ENCODE assay signal across 19 mouse cellular contexts in the genomic region with DNA sequence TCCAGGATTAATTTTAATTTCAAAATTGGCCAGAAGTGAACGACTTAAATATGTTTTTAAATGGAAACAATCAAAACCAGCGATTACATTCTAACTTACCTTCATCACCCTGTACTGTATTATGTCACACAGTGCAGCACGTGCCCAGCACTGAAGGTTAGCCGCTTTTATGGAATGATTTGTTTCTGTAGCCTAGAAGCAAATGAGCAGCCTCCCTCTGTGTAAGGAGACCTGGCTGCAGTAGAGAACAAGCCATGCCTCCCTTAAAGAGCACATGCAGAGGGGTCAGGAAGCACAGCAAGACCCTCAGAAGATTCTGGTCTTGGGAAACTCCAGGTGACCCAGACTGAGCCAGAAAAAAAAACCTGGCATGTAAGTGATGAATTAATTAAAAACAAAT.
A peak's percentile ranks its signal among the peaks of the same experiment; 100 is the strongest.
DNase-seq lines count a peak whose midpoint lies in the region; ATAC-seq and TF ChIP-seq lines count a peak whose summit lies in the region.
"Had no signal": no experiment of that assay in that cellular context is flagged by ENCODE, and none has a peak within 500 bp of the region (broad histone marks: within the 10 kb centered on the region; RNA-seq: fewer than 3 reads in every experiment).

No protein-coding gene starts in this region.

- peak; percentile 30; the same call in 1 of the 2 replicates for ATAC-seq in forebrain, embryonic 13.5 days
- ATAC-seq in forebrain, embryonic 12.5 days (ENCODE audit: low FRiP score), result no peak
- peak; percentile 42; the same call in 1 of the 2 replicates for ATAC-seq in hindbrain, embryonic 15.5 days (ENCODE audit: low FRiP score, low read depth)
- ATAC-seq in hindbrain, postnatal 0 days, result no peak
- 0 out of 2 replicates have a peak, but pooled peaks have one; percentile 63 for ATAC-seq in limb, embryonic 12.5 days (ENCODE audit: insufficient number of reproducible peaks, insufficient read depth, low FRiP score, low TSS enrichment, low read depth)
- peak; percentile 44; the same call in 1 of the 2 replicates for ATAC-seq in limb, embryonic 13.5 days (ENCODE audit: low FRiP score, low read depth)
- ATAC-seq: forebrain, embryonic 15.5 days; forebrain, postnatal 0 days had no signal

- no peak overlapping the region for H3K4me2 ChIP-seq in forebrain, embryonic 13.5 days
- no peak overlapping the region for H3K4me2 ChIP-seq in forebrain, embryonic 12.5 days
- no peak overlapping the region for H3K4me2 ChIP-seq in hindbrain, embryonic 15.5 days
- no peak overlapping the region for H3K4me2 ChIP-seq in hindbrain, postnatal 0 days (ENCODE audit: low read depth, low read length)
- H3K4me2 ChIP-seq in limb, embryonic 12.5 days, result no peak overlapping the region
- no peak overlapping the region for H3K4me2 ChIP-seq in limb, embryonic 13.5 days (replicated peaks)
- H3K4me2 ChIP-seq: embryonic facial prominence, embryonic 12.5 days; forebrain, embryonic 15.5 days had no signal

- WGBS in forebrain, embryonic 13.5 days, result 88% methylated on average over 4 of the region's 4 CpGs
- WGBS in forebrain, embryonic 12.5 days, result 85% methylated on average over 4 of the region's 4 CpGs
- WGBS in hindbrain, embryonic 15.5 days, result 67% methylated on average over 4 of the region's 4 CpGs
- 80% methylated on average over 4 of the region's 4 CpGs for WGBS in hindbrain, postnatal 0 days
- 37% methylated on average over 4 of the region's 4 CpGs for WGBS in limb, embryonic 12.5 days
- 34% methylated on average over 4 of the region's 4 CpGs for WGBS in limb, embryonic 13.5 days

- DNase-seq in hindbrain, postnatal 0 days (ENCODE audit: low spot score), result no peak
- DNase-seq in gastrocnemius, postnatal 36 days, result no peak
- DNase-seq: adrenal gland, adult 2 months; adrenal gland, postnatal 10 days; adrenal gland, postnatal 25 days; cerebellum, adult 11-12 months; cerebellum, adult 2 months; cerebellum, adult 9-10 months; cerebellum, postnatal 10 days; cerebellum, postnatal 25 days; forebrain, postnatal 0 days had no signal

- H3K4me1 ChIP-seq in forebrain, embryonic 13.5 days, result 0 out of 2 replicates have a peak, but pooled peaks cover 6% of the 10 kb centered on the region
- no peaks in the 10 kb centered on the region for H3K4me1 ChIP-seq in forebrain, embryonic 12.5 days
- H3K4me1 ChIP-seq in hindbrain, embryonic 15.5 days (replicated peaks), result 0 out of 2 replicates have a peak, but pooled peaks cover 5% of the 10 kb centered on the region
- H3K4me1 ChIP-seq in hindbrain, postnatal 0 days (ENCODE audit: insufficient read depth, low read length), result no peaks in the 10 kb centered on the region
- H3K4me1 ChIP-seq in limb, embryonic 12.5 days (replicated peaks), result peaks cover 28% of the 10 kb centered on the region
- peaks cover 31% of the 10 kb centered on the region for H3K4me1 ChIP-seq in limb, embryonic 13.5 days
- H3K4me1 ChIP-seq: embryonic facial prominence, embryonic 10.5 days; embryonic facial prominence, embryonic 12.5 days had no signal

- intact Hi-C loops in gastrocnemius, postnatal 36 days (cut with DNase I), result no loop called here

- no peaks in the 10 kb centered on the region for H3K27me3 ChIP-seq in forebrain, embryonic 13.5 days
- no peaks in the 10 kb centered on the region for H3K27me3 ChIP-seq in forebrain, embryonic 12.5 days
- H3K27me3 ChIP-seq in hindbrain, embryonic 15.5 days, result no peaks in the 10 kb centered on the region
- H3K27me3 ChIP-seq in hindbrain, postnatal 0 days (ENCODE audit: insufficient read depth, low read length), result no peaks in the 10 kb centered on the region
- no peaks in the 10 kb centered on the region for H3K27me3 ChIP-seq in limb, embryonic 12.5 days
- no peaks in the 10 kb centered on the region for H3K27me3 ChIP-seq in limb, embryonic 13.5 days
- H3K27me3 ChIP-seq: embryonic facial prominence, embryonic 12.5 days; forebrain, embryonic 15.5 days had no signal

- no peak overlapping the region for H3K9ac ChIP-seq in forebrain, embryonic 13.5 days
- H3K9ac ChIP-seq in forebrain, embryonic 12.5 days, result no peak overlapping the region
- no peak overlapping the region for H3K9ac ChIP-seq in hindbrain, embryonic 15.5 days
- no peak overlapping the region for H3K9ac ChIP-seq in hindbrain, postnatal 0 days (replicated peaks; ENCODE audit: low read length)
- H3K9ac ChIP-seq in limb, embryonic 12.5 days (replicated peaks), result no peak overlapping the region
- H3K9ac ChIP-seq in limb, embryonic 13.5 days, result no peak overlapping the region
- H3K9ac ChIP-seq: embryonic facial prominence, embryonic 12.5 days; forebrain, embryonic 15.5 days; forebrain, postnatal 0 days had no signal

- no peak for TF ChIP-seq CTCF in hindbrain, postnatal 0 days (IDR thresholded peaks at IDR 0.05; ENCODE audit: low read depth)

- no peaks in the 10 kb centered on the region for H3K9me3 ChIP-seq in forebrain, embryonic 13.5 days (replicated peaks)
- H3K9me3 ChIP-seq in forebrain, embryonic 12.5 days, result no peaks in the 10 kb centered on the region
- H3K9me3 ChIP-seq in hindbrain, embryonic 15.5 days, result no peaks in the 10 kb centered on the region
- H3K9me3 ChIP-seq in hindbrain, postnatal 0 days (ENCODE audit: low read length), result no peaks in the 10 kb centered on the region
- H3K9me3 ChIP-seq in limb, embryonic 12.5 days, result peaks cover 3% of the 10 kb centered on the region; the same call in 1 of the 2 replicates
- peaks cover 4% of the 10 kb centered on the region for H3K9me3 ChIP-seq in limb, embryonic 13.5 days
- H3K9me3 ChIP-seq: embryonic facial prominence, embryonic 10.5 days; embryonic facial prominence, embryonic 12.5 days; forebrain, embryonic 15.5 days had no signal

- H3K27ac ChIP-seq in forebrain, embryonic 13.5 days, result no peak overlapping the region
- H3K27ac ChIP-seq in forebrain, embryonic 12.5 days, result no peak overlapping the region
- H3K27ac ChIP-seq in hindbrain, embryonic 15.5 days (replicated peaks), result no peak overlapping the region
- no peak overlapping the region for H3K27ac ChIP-seq in hindbrain, postnatal 0 days
- H3K27ac ChIP-seq in limb, embryonic 12.5 days, result peak overlapping the region; percentile 51; the same call in 1 of the 2 replicates
- H3K27ac ChIP-seq in limb, embryonic 13.5 days, result no peak overlapping the region
- H3K27ac ChIP-seq: embryonic facial prominence, embryonic 10.5 days; embryonic facial prominence, embryonic 12.5 days; forebrain, embryonic 15.5 days had no signal

- H3K36me3 ChIP-seq in forebrain, embryonic 13.5 days (ENCODE audit: poor library complexity, severe bottlenecking), result no peaks in the 10 kb centered on the region
- H3K36me3 ChIP-seq in forebrain, embryonic 12.5 days (replicated peaks), result no peaks in the 10 kb centered on the region
- H3K36me3 ChIP-seq in hindbrain, embryonic 15.5 days, result no peaks in the 10 kb centered on the region
- no peaks in the 10 kb centered on the region for H3K36me3 ChIP-seq in hindbrain, postnatal 0 days (ENCODE audit: insufficient read depth, low read length)
- H3K36me3 ChIP-seq in limb, embryonic 12.5 days, result no peaks in the 10 kb centered on the region
- no peaks in the 10 kb centered on the region for H3K36me3 ChIP-seq in limb, embryonic 13.5 days
- H3K36me3 ChIP-seq: embryonic facial prominence, embryonic 10.5 days; embryonic facial prominence, embryonic 12.5 days; forebrain, embryonic 15.5 days had no signal

- no peak overlapping the region for H3K4me3 ChIP-seq in forebrain, embryonic 13.5 days
- H3K4me3 ChIP-seq in forebrain, embryonic 12.5 days (replicated peaks), result no peak overlapping the region
- H3K4me3 ChIP-seq in hindbrain, embryonic 15.5 days, result no peak overlapping the region
- no peak overlapping the region for H3K4me3 ChIP-seq in hindbrain, postnatal 0 days (ENCODE audit: low read length)
- no peak overlapping the region for H3K4me3 ChIP-seq in limb, embryonic 12.5 days (replicated peaks)
- no peak overlapping the region for H3K4me3 ChIP-seq in limb, embryonic 13.5 days
- H3K4me3 ChIP-seq: embryonic facial prominence, embryonic 10.5 days; embryonic facial prominence, embryonic 12.5 days; forebrain, embryonic 15.5 days had no signal

Comparison
In these comparisons a context has a peak if more than half of its experiments do, and no peak if none do; other contexts are left out.
1. ATAC-seq: peak in forebrain, embryonic 13.5 days (single experiment), hindbrain, embryonic 15.5 days (single experiment), limb, embryonic 12.5 days (single experiment) and limb, embryonic 13.5 days (single experiment); none in forebrain, embryonic 12.5 days (single experiment) and hindbrain, postnatal 0 days (single experiment).